Mouse (Mus musculus): ENCODE measurements around the gene Eapp.
"Not testable (repeated sequence)": the region's sequence is repeated elsewhere in the genome, so short reads cannot be mapped to it uniquely, and the experiment has no call there.

Eapp gene

GRCm38 (mm10) chr12:54676709-54677108, 19.0 kb downstream of the Eapp start:
- no peak for DNase-seq

- no peak for DNase-seq
These were observed 20.3 kb downstream of the Eapp start for GRCm38 (mm10) chr12:54675396-54675795.

GRCm38 (mm10) chr12:54671262-54671661, 24.4 kb downstream of the Eapp start:
- DNase-seq: peak; percentile 24

- DNase-seq: no peak
These were observed 27.6 kb downstream of the Eapp start for GRCm38 (mm10) chr12:54668141-54668540.

GRCm38 (mm10) chr12:54665526-54665925, 30.2 kb downstream of the Eapp start:
- DNase-seq: no peak

- DNase-seq: not testable (repeated sequence)
These were observed 34.2 kb downstream of the Eapp start for GRCm38 (mm10) chr12:54661470-54661869.

GRCm38 (mm10) chr12:54659901-54660300, 35.8 kb downstream of the Eapp start:
- DNase-seq: no peak

GRCm38 (mm10) chr12:54658425-54659092, 37.1 kb downstream of the Eapp start:
- DNase-seq: no peak

GRCm38 (mm10) chr12:54657951-54658350, 37.7 kb downstream of the Eapp start:
- DNase-seq: no peak

- DNase-seq: no peak
These were observed 38.5 kb downstream of the Eapp start for GRCm38 (mm10) chr12:54657226-54657625.

- peak; percentile 97 for DNase-seq
These were observed 39.1 kb downstream of the Eapp start, which contains the start of gene Sptssa for GRCm38 (mm10) chr12:54656396-54657171. Gene Sptssa (minus strand): TSS chr12:54656573.

GRCm38 (mm10) chr12:54656039-54656395, 39.7 kb downstream of the Eapp start:
- peak; percentile 58 for DNase-seq

GRCm38 (mm10) chr12:54655292-54656038, 40.2 kb downstream of the Eapp start:
- DNase-seq: no peak

GRCm38 (mm10) chr12:54654741-54655140, 41.0 kb downstream of the Eapp start:
- DNase-seq: no peak

- no peak for DNase-seq
These were observed 41.6 kb downstream of the Eapp start for GRCm38 (mm10) chr12:54654141-54654540.

- no peak for DNase-seq
These were observed 43.4 kb downstream of the Eapp start for GRCm38 (mm10) chr12:54652346-54652745.

GRCm38 (mm10) chr12:54651820-54652219, 43.9 kb downstream of the Eapp start:
- no peak for DNase-seq

GRCm38 (mm10) chr12:54651158-54651557, 44.5 kb downstream of the Eapp start:
- no peak for DNase-seq

GRCm38 (mm10) chr12:54644947-54645346, 50.8 kb downstream of the Eapp start:
- DNase-seq: peak; percentile 29

- no peak for DNase-seq
These were observed 52.3 kb downstream of the Eapp start for GRCm38 (mm10) chr12:54643320-54643892.

GRCm38 (mm10) chr12:54641374-54641773, 54.3 kb downstream of the Eapp start:
- DNase-seq: no peak

- no peak for DNase-seq
These were observed 55.4 kb downstream of the Eapp start for GRCm38 (mm10) chr12:54640259-54640658.

GRCm38 (mm10) chr12:54637033-54637432, 58.7 kb downstream of the Eapp start:
- no peak for DNase-seq

All from liver (tissue).